Mouse (Mus musculus): ENCODE measurements around the gene Ppme1. TPM values are rescaled to one million over a fixed set of nuclear protein-coding genes. Genes with fewer than 3 reads are reported as not detected.

Gene Ppme1
- 35.1 TPM for polyA plus RNA-seq (2017; shearing (Covaris generic))

DNA sequence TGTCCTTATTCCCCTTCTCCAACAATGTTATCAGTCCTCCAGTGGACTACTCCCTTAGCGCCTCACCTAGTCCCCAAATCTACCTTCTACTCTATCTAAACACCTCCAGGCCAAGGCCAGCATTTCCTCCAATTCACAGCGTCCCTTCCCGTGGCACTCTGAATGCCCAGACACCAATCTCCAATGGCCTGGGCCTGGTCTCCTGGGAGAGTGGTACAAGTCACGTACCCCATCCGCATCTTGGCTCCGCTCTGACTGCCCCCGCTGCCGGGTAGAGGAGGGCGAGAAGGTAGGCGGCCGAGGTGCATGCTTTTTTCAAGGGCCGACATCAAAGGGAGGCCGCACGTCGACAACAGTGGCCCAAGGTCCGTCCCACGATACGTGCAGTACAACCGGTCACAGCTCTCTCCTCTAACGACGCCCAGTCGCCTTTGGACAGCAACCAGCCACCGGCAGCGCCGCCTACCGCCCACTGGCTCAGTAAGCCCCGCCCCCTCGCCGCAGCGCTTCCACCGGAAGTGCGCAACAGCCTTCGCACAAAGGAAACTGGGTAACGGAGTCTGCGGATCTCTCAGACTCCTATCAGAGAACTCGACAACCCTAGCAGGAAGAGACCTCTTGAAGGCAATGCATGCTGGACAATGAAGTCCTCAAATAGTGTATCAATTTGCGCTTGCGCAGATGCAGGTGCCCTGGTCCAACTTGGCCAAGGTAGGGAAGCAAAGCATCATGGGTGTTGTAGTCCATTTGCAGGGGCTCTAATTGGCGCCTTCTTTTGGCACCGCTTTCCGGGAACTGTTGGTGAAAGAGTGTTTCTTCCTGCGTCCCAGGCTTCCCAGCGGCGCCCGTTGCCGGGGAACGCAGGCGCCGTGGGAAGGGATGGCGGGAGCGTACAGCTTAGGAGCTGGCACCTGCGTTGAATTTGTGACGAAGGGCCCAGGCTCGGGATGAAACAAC is at the start of gene Ppme1, which contains the start of gene C2cd3:
Gene Ppme1, minus strand, starts transcription at position 813 of the 957 bp plus-strand sequence.
Gene C2cd3, plus strand, starts transcription at position 739 of the 957 bp plus-strand sequence.

DNA sequence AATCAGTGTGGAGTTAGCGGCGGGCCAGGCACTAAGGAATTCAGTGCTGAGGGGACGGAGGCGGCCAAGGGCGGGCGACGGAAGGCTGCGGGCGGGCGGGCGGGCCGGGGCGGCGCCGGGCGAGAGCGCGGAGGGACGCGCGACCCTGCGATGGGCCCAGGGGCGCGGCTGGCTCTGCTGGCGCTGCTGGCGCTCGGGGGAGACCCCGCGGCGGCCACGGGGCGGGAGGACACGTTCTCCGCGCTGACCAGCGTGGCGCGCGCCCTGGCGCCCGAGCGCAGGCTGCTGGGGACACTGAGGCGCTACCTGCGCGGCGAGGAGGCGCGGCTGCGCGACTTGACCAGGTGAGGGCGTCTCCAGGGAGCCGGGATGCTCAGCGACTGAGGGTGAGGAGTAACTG is 86.7 kb downstream of the Ppme1 start, which contains the start of gene P4ha3:
Gene P4ha3, plus strand, starts transcription at position 138 of the 400 bp plus-strand sequence.

Other genes with a start within 250 kb of the Ppme1 start
- gene Lipt2, start 213.0 kb downstream of the Ppme1 start, polyA plus RNA-seq (2017; shearing (Covaris generic)) = 1.6 TPM
- gene Kcne3, start 195.8 kb downstream of the Ppme1 start, polyA plus RNA-seq (2017; shearing (Covaris generic)) = not detected
- gene Pgm2l1, start 144.9 kb downstream of the Ppme1 start, polyA plus RNA-seq (2017; shearing (Covaris generic)) = 18.2 TPM
- gene P4ha3, start 86.8 kb downstream of the Ppme1 start, polyA plus RNA-seq (2017; shearing (Covaris generic)) = not detected
- 33.8 TPM for gene C2cd3, start 74 bp downstream of the Ppme1 start, polyA plus RNA-seq (2017; shearing (Covaris generic))
- 0.66 TPM for gene Ucp3, start 100.7 kb upstream of the Ppme1 start, polyA plus RNA-seq (2017; shearing (Covaris generic))
- 835 TPM for gene Ucp2, start 121.0 kb upstream of the Ppme1 start, polyA plus RNA-seq (2017; shearing (Covaris generic))
- 8.4 TPM for gene Dnajb13, start 142.7 kb upstream of the Ppme1 start, polyA plus RNA-seq (2017; shearing (Covaris generic))
- 4.4 TPM for gene Coa4, start 164.8 kb upstream of the Ppme1 start, polyA plus RNA-seq (2017; shearing (Covaris generic))
- gene Rab6a, start 235.1 kb upstream of the Ppme1 start, polyA plus RNA-seq (2017; shearing (Covaris generic)) = 79.5 TPM
- gene Mrpl48, start 236.0 kb upstream of the Ppme1 start, polyA plus RNA-seq (2017; shearing (Covaris generic)) = 32.3 TPM

Measured in effector memory CD4-positive, alpha-beta T cell, adult 7 months (primary cell).